Mouse (Mus musculus) embryonic stem cell, embryonic (primary cell): ENCODE measurements around the gene Pnn.

Experiments used
- CTCF ChIA-PET, 4 experiments: fragments of 300-600 bp in 2 of 4; fragments of 350-600 bp in 2 of 4; sonication (Branson Sonifier 250); formaldehyde crosslinking; loops; one replicate each; lab custom pipeline; 2022; ENCODE audit warnings: inconsistent platforms in 2 of 4; lab: Charles Lee
- POLR2A ChIA-PET, 4 experiments: fragments of 300-600 bp in 2 of 4; fragments of 350-600 bp in 2 of 4; sonication (Branson Sonifier 250); formaldehyde crosslinking; loops; one replicate each; lab custom pipeline; 2022; ENCODE audit warnings: antibody characterized with exemption in 4 of 4, inconsistent platforms in 1 of 4; lab: Charles Lee

The Pnn gene

DNA sequence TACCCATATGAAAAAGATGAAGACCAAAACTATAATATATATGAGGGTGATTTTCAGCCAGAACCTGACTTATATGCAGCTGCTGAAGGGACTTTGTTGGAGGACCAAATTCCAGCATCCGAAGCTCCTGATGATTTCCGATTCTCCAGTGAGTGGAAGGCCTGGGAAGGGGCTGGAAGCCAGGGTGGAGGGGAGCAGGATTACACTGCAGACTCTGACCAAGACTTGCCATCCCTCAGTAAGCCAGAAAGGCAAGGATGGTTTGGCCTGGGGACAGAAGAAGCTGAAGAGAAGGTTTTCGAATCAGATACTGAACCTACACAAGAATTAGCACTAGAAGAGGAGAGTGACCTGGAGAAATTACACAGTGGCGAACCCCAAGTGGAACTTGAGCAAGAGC, 41.2 kb downstream of the Pnn start:
- CTCF ChIA-PET = no interaction called here
- POLR2A ChIA-PET = interaction anchor here in 2 of 4 experiments (0.6 to 1.6 kb wide), 5 partner anchors 23 to 67 kb away, joined by 3 to 7 read pairs (median 3); no protein-coding TSS in a partner anchor

DNA sequence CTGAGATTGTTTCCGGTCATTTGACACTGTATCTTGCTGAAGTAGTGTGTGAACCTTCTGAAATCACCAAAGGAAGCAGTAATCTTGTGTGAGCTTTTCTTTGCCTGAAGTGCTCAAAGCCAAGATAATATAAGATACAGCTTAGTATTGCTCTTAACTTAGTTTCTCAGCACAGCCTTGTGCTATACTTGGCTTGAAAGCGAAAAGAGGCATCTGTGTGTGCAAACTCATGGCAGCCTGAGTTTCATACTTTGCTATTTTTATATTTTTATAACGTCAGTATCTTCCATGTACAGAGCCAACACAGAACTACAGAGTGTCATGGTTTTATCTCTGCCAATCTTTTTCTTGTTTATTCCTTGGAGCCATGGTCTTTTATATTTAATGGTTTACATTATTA, 50.5 kb downstream of the Pnn start:
- ChIA-PET CTCF (no interaction called here), POLR2A (no interaction called here)
